Mouse (Mus musculus) lung, postnatal 0 days (tissue): Measurements from ENCODE around the gene Wnt5b.

Experiments
- CTCF ChIP-seq: IDR thresholded peaks from 2 replicates; pipeline ENCODE4 v1.5.1; 2016; ENCODE audit warnings: antibody characterized with exemption, mild to moderate bottlenecking
- EP300 ChIP-seq: IDR thresholded peaks from 2 replicates; pipeline ENCODE4 v1.6.1; 2016; ENCODE audit warnings: antibody characterized with exemption, mild to moderate bottlenecking, control low read depth

DNA sequence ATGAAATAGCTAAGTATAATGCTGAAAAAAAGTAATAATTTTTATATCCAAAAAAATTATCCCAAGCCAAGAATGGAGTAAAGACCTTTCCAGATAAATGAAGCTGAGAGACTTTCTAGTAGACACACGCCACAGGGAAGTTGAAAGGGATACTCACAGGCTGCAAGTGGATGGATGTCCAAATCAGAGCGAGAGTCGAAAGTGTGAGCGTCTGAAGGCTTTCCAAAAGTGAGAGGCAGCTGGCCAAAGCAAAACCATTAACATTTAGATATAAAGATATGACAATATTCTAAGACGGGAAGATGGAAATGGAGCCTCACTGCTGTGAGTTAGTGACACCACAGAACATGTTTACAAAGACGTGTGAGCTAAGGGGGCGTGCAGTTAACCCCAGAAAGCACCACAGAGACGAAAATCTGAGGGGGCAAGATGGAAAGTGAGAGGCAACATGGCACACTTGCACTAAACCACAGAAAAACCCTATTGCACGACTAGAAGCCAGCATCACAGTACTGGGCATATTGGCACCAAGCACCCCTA is 10.9 kb downstream of the Wnt5b start:
- TF ChIP-seq CTCF (no peak), EP300 (no peak)
